Mouse (Mus musculus) embryonic facial prominence, embryonic 11.5 days (tissue): ENCODE measurements at regions not wholly inside any gene's neighbourhood (a gene's known extent, or its start where the extent isn't known, plus 50 kb on each side); places are given as distances from the start of the nearest gene placed in this dataset.

Source experiments
- ATAC-seq: fragments of 200-750 bp; cut with Nextera tagmentation; replicated peaks from 2 replicates; pipeline ENCODE4 v1.8.0; 2017; ENCODE audit warnings: low read depth; ENCODE audit not compliant: insufficient number of reproducible peaks, low FRiP score, low TSS enrichment
- DNase-seq: peaks from one replicate; pipeline ENCODE4 v3.0.0-alpha.2; 2015; ENCODE audit warnings: low spot score
- H3K27ac ChIP-seq: fragments of 300-500 bp; sonication (generic); replicated peaks from 2 replicates; pipeline ENCODE4 v1.5.1; 2014; ENCODE audit warnings: mild to moderate bottlenecking, low read depth, low read length, control low read depth
- H3K27me3 ChIP-seq: fragments of 300-500 bp; sonication (generic); 2 replicates; pipeline ENCODE4 v1.6.1; 2014; ENCODE audit warnings: mild to moderate bottlenecking, low read length, moderate library complexity, mixed read lengths; ENCODE audit not compliant: control insufficient read depth, insufficient read depth
- H3K36me3 ChIP-seq: fragments of 300-500 bp; sonication (generic); replicated peaks from 2 replicates; pipeline ENCODE4 v1.6.1; 2014; ENCODE audit warnings: low read depth, mild to moderate bottlenecking, low read length, moderate library complexity, mixed read lengths; ENCODE audit not compliant: control insufficient read depth, insufficient read depth
- H3K4me1 ChIP-seq: fragments of 300-500 bp; sonication (generic); 2 replicates; pipeline ENCODE4 v1.6.1; 2014; ENCODE audit warnings: low read length, mixed read lengths; ENCODE audit not compliant: control insufficient read depth, insufficient read depth
- H3K4me2 ChIP-seq: fragments of 300-500 bp; sonication (generic); 2 replicates; pipeline ENCODE4 v1.6.1; 2014; ENCODE audit warnings: low read depth, mild to moderate bottlenecking, control low read depth, low read length, moderate library complexity
- H3K4me3 ChIP-seq: fragments of 300-500 bp; sonication (generic); 2 replicates; pipeline ENCODE4 v1.5.1; 2014; ENCODE audit warnings: low read depth, low read length, control low read depth
- H3K9ac ChIP-seq: fragments of 300-500 bp; sonication (generic); replicated peaks from 2 replicates; pipeline ENCODE4 v1.6.1; 2014; ENCODE audit warnings: mild to moderate bottlenecking, control low read depth, low read length
- H3K9me3 ChIP-seq: fragments of 300-500 bp; sonication (generic); replicated peaks from 2 replicates; pipeline ENCODE4 v1.6.1; 2016; ENCODE audit warnings: mild to moderate bottlenecking, low read length, inconsistent platforms, mixed read lengths; ENCODE audit not compliant: control insufficient read depth
- WGBS: fragments of 180-500 bp; shearing (Covaris S2); extraction: QIAGEN DNeasy Blood & Tissue Kit; methylation state at CpG from one replicate; pipeline ENCODE4 v1.1.7; 2014; 5-methylcytosine and 5-hydroxymethylcytosine counted together

GRCm38 (mm10) chr5:45042914-45043313 is 243.4 kb upstream of the Ldb2 start:
- Histone ChIP-seq H3K4me3 (no peak overlapping the region), H3K27ac (no peak overlapping the region), H3K36me3 (no peaks in the 10 kb centered on the region), H3K4me1 (no peaks in the 10 kb centered on the region), H3K4me2 (no peak overlapping the region), H3K27me3 (no peaks in the 10 kb centered on the region), H3K9ac (no peak overlapping the region), H3K9me3 (no peaks in the 10 kb centered on the region)
- WGBS, result 77% methylated on average over 2 of the region's 2 CpGs
- DNase-seq, result no peak
- ATAC-seq, result no peak

GRCm38 (mm10) chr5:45036430-45036829 is 236.9 kb upstream of the Ldb2 start:
- H3K36me3 ChIP-seq, result no peaks in the 10 kb centered on the region
- WGBS, result 88% methylated on average over 1 of the region's 1 CpGs
- DNase-seq, result no peak

GRCm38 (mm10) chr5:45033146-45033545 is 233.7 kb upstream of the Ldb2 start:
- no peak for DNase-seq
- H3K27ac ChIP-seq, result no peak overlapping the region
- no peaks in the 10 kb centered on the region for H3K4me1 ChIP-seq
- no peaks in the 10 kb centered on the region for H3K27me3 ChIP-seq
- no peaks in the 10 kb centered on the region for H3K9me3 ChIP-seq
- no peak for ATAC-seq
- no peak overlapping the region for H3K4me2 ChIP-seq
- H3K9ac ChIP-seq, result no peak overlapping the region
- WGBS, result 73% methylated on average over 1 of the region's 1 CpGs
- H3K36me3 ChIP-seq, result no peaks in the 10 kb centered on the region
- no peak overlapping the region for H3K4me3 ChIP-seq

More at GRCm38 (mm10) chr5:45036430-45036829, 236.9 kb upstream of the Ldb2 start:
- Histone ChIP-seq H3K27me3 (no peaks in the 10 kb centered on the region), H3K4me3 (no peak overlapping the region), H3K27ac (no peak overlapping the region), H3K9me3 (no peaks in the 10 kb centered on the region), H3K9ac (no peak overlapping the region), H3K4me2 (no peak overlapping the region), H3K4me1 (no peaks in the 10 kb centered on the region)
- ATAC-seq, result no peak

- WGBS, result 42% methylated on average over 3 of the region's 3 CpGs
- ATAC-seq, result no peak
- H3K9ac ChIP-seq, result no peak overlapping the region
Observed at GRCm38 (mm10) chr5:45027876-45028275, 228.4 kb upstream of the Ldb2 start.

GRCm38 (mm10) chr5:45025383-45025782 is 225.9 kb upstream of the Ldb2 start:
- no peaks in the 10 kb centered on the region for H3K9me3 ChIP-seq
- H3K4me2 ChIP-seq, result no peak overlapping the region
- H3K27me3 ChIP-seq, result no peaks in the 10 kb centered on the region
- WGBS, result 89% methylated on average over 2 of the region's 2 CpGs
- H3K4me1 ChIP-seq, result no peaks in the 10 kb centered on the region
- no peak overlapping the region for H3K4me3 ChIP-seq
- H3K9ac ChIP-seq, result no peak overlapping the region
- no peak overlapping the region for H3K27ac ChIP-seq
- no peaks in the 10 kb centered on the region for H3K36me3 ChIP-seq
- ATAC-seq (no peak), DNase-seq (no peak)

More at GRCm38 (mm10) chr5:45027876-45028275, 228.4 kb upstream of the Ldb2 start:
- Histone ChIP-seq H3K4me1 (no peaks in the 10 kb centered on the region), H3K9me3 (no peaks in the 10 kb centered on the region), H3K4me3 (no peak overlapping the region), H3K27ac (no peak overlapping the region), H3K36me3 (no peaks in the 10 kb centered on the region), H3K27me3 (no peaks in the 10 kb centered on the region), H3K4me2 (no peak overlapping the region)
- DNase-seq, result no peak

- Histone ChIP-seq H3K27ac (no peak overlapping the region), H3K36me3 (no peaks in the 10 kb centered on the region), H3K4me1 (no peaks in the 10 kb centered on the region), H3K9me3 (no peaks in the 10 kb centered on the region), H3K9ac (no peak overlapping the region), H3K4me2 (no peak overlapping the region), H3K4me3 (no peak overlapping the region), H3K27me3 (no peaks in the 10 kb centered on the region)
- DNase-seq (no peak), ATAC-seq (no peak)
- WGBS, result 42% methylated on average over 2 of the region's 2 CpGs
Observed at GRCm38 (mm10) chr5:45007930-45008329, 208.4 kb upstream of the Ldb2 start.

- no peak overlapping the region for H3K4me3 ChIP-seq
- no peak overlapping the region for H3K4me2 ChIP-seq
- H3K9ac ChIP-seq, result no peak overlapping the region
- ATAC-seq (no peak), DNase-seq (no peak)
- H3K9me3 ChIP-seq, result no peaks in the 10 kb centered on the region
- no peak overlapping the region for H3K27ac ChIP-seq
- no peaks in the 10 kb centered on the region for H3K36me3 ChIP-seq
- H3K27me3 ChIP-seq, result no peaks in the 10 kb centered on the region
- H3K4me1 ChIP-seq, result no peaks in the 10 kb centered on the region
Observed at GRCm38 (mm10) chr5:45000996-45001395, 201.5 kb upstream of the Ldb2 start.

GRCm38 (mm10) chr5:44999032-44999431 is 199.6 kb upstream of the Ldb2 start:
- DNase-seq, result no peak
- H3K4me1 ChIP-seq, result no peaks in the 10 kb centered on the region
- 85% methylated on average over 3 of the region's 3 CpGs for whole genome bisulfite sequencing
- no peaks in the 10 kb centered on the region for H3K27me3 ChIP-seq
- no peak overlapping the region for H3K4me3 ChIP-seq
- no peaks in the 10 kb centered on the region for H3K9me3 ChIP-seq
- ATAC-seq, result no peak
- no peaks in the 10 kb centered on the region for H3K36me3 ChIP-seq
- H3K4me2 ChIP-seq, result no peak overlapping the region
- H3K9ac ChIP-seq, result no peak overlapping the region
- H3K27ac ChIP-seq, result no peak overlapping the region
